Mouse (Mus musculus) hindbrain, embryonic 16.5 days (tissue): Measurements from ENCODE around the gene Hcn1. TPM values are rescaled to one million over a fixed set of nuclear protein-coding genes. Genes with fewer than 3 reads are reported as not detected.

Source experiments
- ATAC-seq: fragments of 200-750 bp; cut with Nextera tagmentation; 2 replicates; pipeline ENCODE4 v1.8.0; 2017; ENCODE audit warnings: moderate TSS enrichment, moderate library complexity
- H3K27ac ChIP-seq: fragments of 300-500 bp; sonication (generic); 2 replicates; pipeline ENCODE4 v1.5.1; 2014; ENCODE audit warnings: low read depth, mild to moderate bottlenecking, control low read depth, low read length, moderate library complexity
- H3K27me3 ChIP-seq: fragments of 300-500 bp; sonication (generic); replicated peaks from 2 replicates; pipeline ENCODE4 v1.6.1; 2014; ENCODE audit warnings: low read length; ENCODE audit not compliant: control insufficient read depth, insufficient read depth
- H3K36me3 ChIP-seq: fragments of 300-500 bp; sonication (generic); 2 replicates; pipeline ENCODE4 v1.6.1; 2014; ENCODE audit warnings: mild to moderate bottlenecking, low read length, moderate library complexity, mixed read lengths; ENCODE audit not compliant: control insufficient read depth, insufficient read depth
- H3K4me1 ChIP-seq: fragments of 300-500 bp; sonication (generic); 2 replicates; pipeline ENCODE4 v1.6.1; 2014; ENCODE audit warnings: low read depth, low read length; ENCODE audit not compliant: control insufficient read depth, insufficient read depth
- H3K4me2 ChIP-seq: fragments of 300-500 bp; sonication (generic); 2 replicates; pipeline ENCODE4 v1.6.1; 2014; ENCODE audit warnings: mild to moderate bottlenecking, low read length, control low read depth, moderate library complexity
- H3K4me3 ChIP-seq: fragments of 300-500 bp; sonication (generic); 2 replicates; pipeline ENCODE4 v1.5.1; 2014; ENCODE audit warnings: mild to moderate bottlenecking, low read length, control low read depth, moderate library complexity
- H3K9ac ChIP-seq: fragments of 300-500 bp; sonication (generic); 2 replicates; pipeline ENCODE4 v1.6.1; 2014; ENCODE audit warnings: low read depth, mild to moderate bottlenecking, control low read depth, low read length, moderate library complexity
- H3K9me3 ChIP-seq: fragments of 300-500 bp; sonication (generic); 2 replicates; pipeline ENCODE4 v1.6.1; 2014; ENCODE audit warnings: mild to moderate bottlenecking, low read length, moderate library complexity; ENCODE audit not compliant: control insufficient read depth
- WGBS: fragments of 180-500 bp; shearing (Covaris S2); extraction: QIAGEN DNeasy Blood & Tissue Kit; methylation state at CpG from one replicate; pipeline ENCODE4 v1.1.7; 2014; 5-methylcytosine and 5-hydroxymethylcytosine counted together
- polyA plus RNA-seq: library from polyadenylated mRNA; unstranded; fragments of >200 nt; fragmentation: Nextera tagmentation; extraction: Ambion mirVana; gene quantifications from 2 replicates; pipeline ENCODE4 v1.2.1, GENCODE M21; 2015

Hcn1 gene
- polyA plus RNA-seq, 1 experiment from 2014 or later: 1.6 TPM

- 0 out of 2 replicates have a peak overlapping the region, but pooled peaks have one; percentile 9 for H3K4me3 ChIP-seq
- H3K27me3 ChIP-seq: no peaks in the 10 kb centered on the region; the same call in 1 of the 2 replicates
- ATAC-seq: no peak
- H3K4me1 ChIP-seq: peaks cover 9% of the 10 kb centered on the region
- no peaks in the 10 kb centered on the region for H3K9me3 ChIP-seq
- H3K27ac ChIP-seq: no peak overlapping the region
- peak overlapping the region; percentile 37 for H3K4me2 ChIP-seq
- H3K36me3 ChIP-seq: no peaks in the 10 kb centered on the region
- WGBS: 80% methylated on average over 5 of the region's 5 CpGs
- H3K9ac ChIP-seq: no peak overlapping the region
These were observed 3.0 kb downstream of the Hcn1 start for GRCm38 (mm10) chr13:117604971-117605750.

GRCm38 (mm10) chr13:117611881-117612280 lies 9.8 kb downstream of the Hcn1 start:
- Histone ChIP-seq H3K4me3 (no peak overlapping the region), H3K27ac (no peak overlapping the region), H3K9ac (no peak overlapping the region), H3K4me1 (no peaks in the 10 kb centered on the region), H3K9me3 (no peaks in the 10 kb centered on the region), H3K27me3 (no peaks in the 10 kb centered on the region), H3K4me2 (no peak overlapping the region), H3K36me3 (no peaks in the 10 kb centered on the region)
- 93% methylated on average over 2 of the region's 2 CpGs for WGBS
- no peak for ATAC-seq

GRCm38 (mm10) chr13:117619544-117619943 lies 17.4 kb downstream of the Hcn1 start:
- no peak for ATAC-seq
- no peak overlapping the region for H3K27ac ChIP-seq
- no peak overlapping the region for H3K4me3 ChIP-seq
- H3K36me3 ChIP-seq: no peaks in the 10 kb centered on the region
- 83% methylated on average over 7 of the region's 7 CpGs for WGBS
- H3K4me2 ChIP-seq: no peak overlapping the region
- H3K4me1 ChIP-seq: no peaks in the 10 kb centered on the region
- no peak overlapping the region for H3K9ac ChIP-seq
- no peaks in the 10 kb centered on the region for H3K9me3 ChIP-seq
- no peaks in the 10 kb centered on the region for H3K27me3 ChIP-seq

- 59% methylated on average over 2 of the region's 2 CpGs for WGBS
These were observed 55.4 kb downstream of the Hcn1 start for GRCm38 (mm10) chr13:117657501-117657900.

GRCm38 (mm10) chr13:117658414-117659175 lies 56.5 kb downstream of the Hcn1 start:
- no peak overlapping the region for H3K4me2 ChIP-seq
- no peak overlapping the region for H3K27ac ChIP-seq
- WGBS: 79% methylated on average over 17 of the region's 17 CpGs
- peak; percentile 69; the same call in 1 of the 2 replicates for ATAC-seq
- H3K36me3 ChIP-seq: no peaks in the 10 kb centered on the region
- no peak overlapping the region for H3K9ac ChIP-seq
- no peaks in the 10 kb centered on the region for H3K27me3 ChIP-seq
- no peaks in the 10 kb centered on the region for H3K9me3 ChIP-seq
- H3K4me3 ChIP-seq: no peak overlapping the region
- H3K4me1 ChIP-seq: no peaks in the 10 kb centered on the region

More at GRCm38 (mm10) chr13:117657501-117657900, 55.4 kb downstream of the Hcn1 start:
- H3K27ac ChIP-seq: no peak overlapping the region
- H3K4me2 ChIP-seq: no peak overlapping the region
- H3K9me3 ChIP-seq: no peaks in the 10 kb centered on the region
- no peak overlapping the region for H3K4me3 ChIP-seq
- no peaks in the 10 kb centered on the region for H3K4me1 ChIP-seq
- H3K27me3 ChIP-seq: no peaks in the 10 kb centered on the region
- no peak overlapping the region for H3K9ac ChIP-seq
- ATAC-seq: no peak
- no peaks in the 10 kb centered on the region for H3K36me3 ChIP-seq

GRCm38 (mm10) chr13:117659511-117659910 lies 57.4 kb downstream of the Hcn1 start:
- H3K27ac ChIP-seq: no peak overlapping the region
- no peaks in the 10 kb centered on the region for H3K36me3 ChIP-seq
- H3K4me1 ChIP-seq: no peaks in the 10 kb centered on the region
- H3K9me3 ChIP-seq: no peaks in the 10 kb centered on the region
- H3K4me2 ChIP-seq: no peak overlapping the region
- H3K4me3 ChIP-seq: no peak overlapping the region
- ATAC-seq: 0 out of 2 replicates have a peak, but pooled peaks have one; percentile 45
- WGBS: 70% methylated on average over 7 of the region's 7 CpGs
- H3K27me3 ChIP-seq: no peaks in the 10 kb centered on the region
- no peak overlapping the region for H3K9ac ChIP-seq

GRCm38 (mm10) chr13:117662661-117663060 lies 60.5 kb downstream of the Hcn1 start:
- H3K9ac ChIP-seq: no peak overlapping the region
- H3K4me2 ChIP-seq: no peak overlapping the region
- no peaks in the 10 kb centered on the region for H3K27me3 ChIP-seq
- H3K27ac ChIP-seq: no peak overlapping the region
- ATAC-seq: no peak
- WGBS: 73% methylated on average over 3 of the region's 3 CpGs
- no peaks in the 10 kb centered on the region for H3K36me3 ChIP-seq
- H3K4me1 ChIP-seq: no peaks in the 10 kb centered on the region
- H3K4me3 ChIP-seq: no peak overlapping the region
- H3K9me3 ChIP-seq: no peaks in the 10 kb centered on the region

- ATAC-seq: no peak
- 60% methylated on average over 2 of the region's 2 CpGs for WGBS
- no peaks in the 10 kb centered on the region for H3K9me3 ChIP-seq
These were observed 67.2 kb downstream of the Hcn1 start for GRCm38 (mm10) chr13:117669303-117669702.

GRCm38 (mm10) chr13:117671851-117672250 lies 69.7 kb downstream of the Hcn1 start:
- H3K9me3 ChIP-seq: no peaks in the 10 kb centered on the region
- H3K27ac ChIP-seq: no peak overlapping the region
- ATAC-seq: no peak
- no peaks in the 10 kb centered on the region for H3K27me3 ChIP-seq
- no peak overlapping the region for H3K4me2 ChIP-seq
- no peak overlapping the region for H3K9ac ChIP-seq
- no peaks in the 10 kb centered on the region for H3K36me3 ChIP-seq
- WGBS: 94% methylated on average over 1 of the region's 1 CpGs
- H3K4me3 ChIP-seq: no peak overlapping the region
- H3K4me1 ChIP-seq: no peaks in the 10 kb centered on the region

More at GRCm38 (mm10) chr13:117669303-117669702, 67.2 kb downstream of the Hcn1 start:
- Histone ChIP-seq H3K4me2 (no peak overlapping the region), H3K36me3 (no peaks in the 10 kb centered on the region), H3K4me1 (no peaks in the 10 kb centered on the region), H3K9ac (no peak overlapping the region), H3K27me3 (no peaks in the 10 kb centered on the region), H3K4me3 (no peak overlapping the region), H3K27ac (no peak overlapping the region)
